Mouse (Mus musculus) cerebellum, adult 2 months (tissue): ENCODE measurements at regions not wholly inside any gene's neighbourhood (a gene's known extent, or its start where the extent isn't known, plus 50 kb on each side); places are given as distances from the start of the nearest gene placed in this dataset.
"Not testable (repeated sequence)": the region's sequence is repeated elsewhere in the genome, so short reads cannot be mapped to it uniquely, and the experiment has no call there.

Experiments used
- DNase-seq, 2 experiments: peaks; one replicate each; pipeline ENCODE4 v3.0.0; 2021
- H3K27ac ChIP-seq: fragments of 200-500 bp; 2 replicates; pipeline ENCODE4 v1.5.1; 2012; ENCODE audit warnings: low read length, control low read depth, inconsistent platforms; ENCODE audit not compliant: insufficient read depth
- H3K27me3 ChIP-seq: fragments of 200-500 bp; 2 replicates; pipeline ENCODE4 v1.6.1; 2012; ENCODE audit warnings: inconsistent platforms, mild to moderate bottlenecking, low read length, moderate library complexity; ENCODE audit not compliant: control insufficient read depth, insufficient read depth
- H3K4me1 ChIP-seq: fragments of 200-500 bp; 2 replicates; pipeline ENCODE4 v1.6.1; 2011; ENCODE audit warnings: low read length; ENCODE audit not compliant: control insufficient read depth, insufficient read depth
- H3K4me3 ChIP-seq: fragments of 200-500 bp; replicated peaks from 2 replicates; pipeline ENCODE3; 2011; ENCODE audit warnings: mild to moderate bottlenecking, low read depth, low read length, control low read depth; ENCODE audit not compliant: insufficient read depth
- CTCF ChIP-seq: fragments of 200-500 bp; IDR thresholded peaks from 2 replicates; pipeline ENCODE4 v1.5.1; 2011; ENCODE audit warnings: low read depth, mild to moderate bottlenecking, control low read depth, low read length, moderate library complexity, borderline replicate concordance; ENCODE audit not compliant: insufficient read depth
- POLR2A ChIP-seq: fragments of 200-500 bp; IDR thresholded peaks from 2 replicates; pipeline ENCODE4 v1.6.1; 2011; ENCODE audit warnings: low read length, control low read depth, borderline replicate concordance; ENCODE audit not compliant: insufficient read depth
- WGBS: fragments of 180-500 bp; shearing (Covaris S2); methylation state at CpG from one replicate; pipeline ENCODE4 v1.1.7; 2018; 5-methylcytosine and 5-hydroxymethylcytosine counted together

GRCm38 (mm10) chr8:15670722-15671121, 624.8 kb upstream of the BB014433 start:
- no peak for DNase-seq
- Histone ChIP-seq H3K27me3 (no peaks in the 10 kb centered on the region), H3K4me1 (no peaks in the 10 kb centered on the region), H3K4me3 (no peak overlapping the region), H3K27ac (no peak overlapping the region)
- no peak for TF ChIP-seq POLR2A
- WGBS: 28% methylated on average over 10 of the region's 10 CpGs

GRCm38 (mm10) chr8:15670298-15670697, 624.4 kb upstream of the BB014433 start:
- Histone ChIP-seq H3K4me3 (no peak overlapping the region), H3K27ac (no peak overlapping the region), H3K27me3 (no peaks in the 10 kb centered on the region), H3K4me1 (no peaks in the 10 kb centered on the region)
- DNase-seq: no peak
- WGBS: 71% methylated on average over 5 of the region's 5 CpGs
- TF ChIP-seq CTCF (no peak), POLR2A (no peak)

GRCm38 (mm10) chr8:15669515-15669914, 623.6 kb upstream of the BB014433 start:
- no peaks in the 10 kb centered on the region for H3K4me1 ChIP-seq
- DNase-seq: no peak
- H3K27ac ChIP-seq: no peak overlapping the region
- no peak overlapping the region for H3K4me3 ChIP-seq
- 76% methylated on average over 3 of the region's 3 CpGs for WGBS
- TF ChIP-seq CTCF (no peak), POLR2A (no peak)
- H3K27me3 ChIP-seq: no peaks in the 10 kb centered on the region

GRCm38 (mm10) chr8:15660602-15661001, 614.7 kb upstream of the BB014433 start:
- TF ChIP-seq CTCF (no peak), POLR2A (no peak)
- Histone ChIP-seq H3K27ac (no peak overlapping the region), H3K4me1 (no peaks in the 10 kb centered on the region), H3K27me3 (no peaks in the 10 kb centered on the region), H3K4me3 (no peak overlapping the region)
- DNase-seq: no peak
- WGBS: 42% methylated on average over 1 of the region's 1 CpGs

- DNase-seq: peak; percentile 69 to 86
- Histone ChIP-seq H3K4me1 (0 out of 2 replicates have a peak, but pooled peaks cover 2% of the 10 kb centered on the region), H3K4me3 (no peak overlapping the region), H3K27me3 (no peaks in the 10 kb centered on the region), H3K27ac (no peak overlapping the region)
- WGBS: 11% methylated on average over 4 of the region's 4 CpGs
- TF ChIP-seq CTCF: no peak
- TF ChIP-seq POLR2A: no peak
These were observed 589.0 kb upstream of the BB014433 start for GRCm38 (mm10) chr8:15634769-15635366.

- no peak for DNase-seq
- no peaks in the 10 kb centered on the region for H3K27me3 ChIP-seq
- WGBS: 84% methylated on average over 2 of the region's 2 CpGs
- TF ChIP-seq POLR2A: no peak
- TF ChIP-seq CTCF: no peak
- no peak overlapping the region for H3K27ac ChIP-seq
- H3K4me1 ChIP-seq: no peaks in the 10 kb centered on the region
- no peak overlapping the region for H3K4me3 ChIP-seq
These were observed 582.7 kb upstream of the BB014433 start for GRCm38 (mm10) chr8:15628584-15628983.

GRCm38 (mm10) chr8:15623602-15624392, 577.9 kb upstream of the BB014433 start:
- WGBS: 88% methylated on average over 31 of the region's 31 CpGs

GRCm38 (mm10) chr8:15610217-15610616, 564.3 kb upstream of the BB014433 start:
- WGBS: 32% methylated on average over 8 of the region's 8 CpGs

More at GRCm38 (mm10) chr8:15623602-15624392, 577.9 kb upstream of the BB014433 start:
- not testable (repeated sequence) for H3K27ac ChIP-seq, H3K4me1 ChIP-seq, H3K4me3 ChIP-seq, H3K27me3 ChIP-seq
- DNase-seq: peak in 1 of 2 experiments; percentile 33

More at GRCm38 (mm10) chr8:15610217-15610616, 564.3 kb upstream of the BB014433 start:
- Histone ChIP-seq H3K4me3 (no peak overlapping the region), H3K4me1 (no peaks in the 10 kb centered on the region), H3K27me3 (no peaks in the 10 kb centered on the region; the same call in 1 of the 2 replicates), H3K27ac (no peak overlapping the region)
- TF ChIP-seq POLR2A: no peak
- no peak for TF ChIP-seq CTCF
- DNase-seq: no peak
